Mouse (Mus musculus) left cerebral cortex, adult 9 months (tissue): ENCODE measurements at regions not wholly inside any gene's neighbourhood (a gene's known extent, or its start where the extent isn't known, plus 50 kb on each side); places are given as distances from the start of the nearest gene placed in this dataset.

Experiments
- DNase-seq, 2 experiments: peaks; one replicate each; pipeline ENCODE4 v3.0.0; 2022; ENCODE audit warnings: low spot score in 2 of 2

DNA sequence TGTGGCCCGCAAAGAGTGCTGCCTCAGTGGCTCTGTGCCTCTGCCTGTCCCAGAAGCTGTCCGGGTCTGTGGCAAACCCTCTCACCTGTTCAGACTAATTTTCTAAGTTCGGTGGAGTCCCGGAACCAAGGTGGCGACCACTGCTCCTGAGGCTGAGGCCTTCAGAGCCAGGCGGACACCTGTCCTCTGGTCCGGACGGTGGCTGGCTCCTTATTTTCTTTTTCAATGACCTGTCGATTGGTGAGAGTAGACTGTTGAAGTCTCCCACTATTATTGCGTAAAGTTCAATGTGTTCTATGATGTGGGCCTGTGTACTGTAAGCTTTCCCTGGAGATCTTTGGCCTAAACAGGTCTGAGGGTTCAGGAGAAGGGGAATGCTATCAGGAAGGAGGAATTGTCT is 112.0 kb upstream of the Btbd35f4 start:
- DNase-seq: peak in 1 of 2 experiments; percentile 1
